9 mouse cellular contexts compared by ENCODE assay signal in the genomic region with DNA sequence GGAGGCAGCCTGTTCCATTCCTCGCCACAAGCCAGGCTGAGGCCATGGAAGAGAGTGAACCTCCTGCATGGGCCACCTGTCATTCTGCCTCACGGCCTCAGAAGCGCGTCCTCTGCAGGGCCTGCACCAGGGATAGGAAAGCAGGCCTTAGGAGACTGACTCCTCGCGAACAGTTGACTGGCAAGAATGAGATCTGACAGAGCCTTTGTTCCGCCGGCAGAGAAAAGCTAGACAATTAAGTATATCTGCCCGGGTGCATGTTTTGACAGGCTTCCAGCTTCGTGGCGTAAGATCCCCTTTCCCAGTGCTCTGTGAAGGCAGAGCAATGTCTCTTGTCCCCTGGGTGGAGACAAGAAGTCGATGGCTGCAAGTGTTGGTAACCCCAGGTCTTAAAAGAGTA. TPM values are rescaled to one million over a fixed set of nuclear protein-coding genes. Genes with fewer than 3 reads are reported as not detected.
DNase-seq lines count a peak whose midpoint lies in the region; ATAC-seq and TF ChIP-seq lines count a peak whose summit lies in the region.
"Had no signal": no experiment of that assay in that cellular context is flagged by ENCODE, and none has a peak within 500 bp of the region (broad histone marks: within the 10 kb centered on the region; RNA-seq: fewer than 3 reads in every experiment).

No protein-coding gene starts in this region.

- whole genome bisulfite sequencing in kidney, embryonic 15.5 days = 31% methylated on average over 12 of the region's 12 CpGs
- WGBS in kidney, adult 2 months = 52% methylated on average over 12 of the region's 12 CpGs
- WGBS in forebrain, embryonic 16.5 days = 2% methylated on average over 12 of the region's 12 CpGs
- WGBS in midbrain, embryonic 16.5 days = 3% methylated on average over 12 of the region's 12 CpGs
- WGBS in thymus, adult 2 months = 82% methylated on average over 12 of the region's 12 CpGs

- TF ChIP-seq CTCF in kidney, adult 2 months (conservative IDR thresholded peaks at IDR 0.05; ENCODE audit: insufficient read depth, insufficient read length, low read depth, low read length) = no peak
- TF ChIP-seq CTCF in thymus, adult 2 months (IDR thresholded peaks at IDR 0.05; ENCODE audit: borderline replicate concordance, control insufficient read depth, extremely low read depth, insufficient read depth, low read length, poor library complexity) = no peak

- H3K9ac ChIP-seq in kidney, embryonic 15.5 days = no peak overlapping the region
- H3K9ac ChIP-seq in forebrain, embryonic 16.5 days (replicated peaks; ENCODE audit: low read depth, low read length) = peak overlapping the region; percentile 45
- H3K9ac ChIP-seq in midbrain, embryonic 16.5 days (ENCODE audit: low read depth, low read length) = peak overlapping the region; percentile 53

- H3K4me1 ChIP-seq in kidney, embryonic 15.5 days = peaks cover 48% of the 10 kb centered on the region
- no peaks in the 10 kb centered on the region for H3K4me1 ChIP-seq in kidney, adult 2 months (ENCODE audit: control insufficient read depth, insufficient read depth, low read length)
- H3K4me1 ChIP-seq in forebrain, embryonic 16.5 days (replicated peaks; ENCODE audit: control insufficient read depth, insufficient read depth, low read length) = peaks cover 59% of the 10 kb centered on the region
- peaks cover 32% of the 10 kb centered on the region for H3K4me1 ChIP-seq in midbrain, embryonic 16.5 days (ENCODE audit: control insufficient read depth, insufficient read depth, low read length)
- no peaks in the 10 kb centered on the region for H3K4me1 ChIP-seq in thymus, adult 2 months (replicated peaks; ENCODE audit: control insufficient read depth, insufficient read depth, low read length)

- ATAC-seq in kidney, embryonic 15.5 days (replicated peaks; ENCODE audit: low FRiP score) = no peak
- ATAC-seq in forebrain, embryonic 16.5 days = peak; percentile 4; the same call in 1 of the 2 replicates
- no peak for ATAC-seq in midbrain, embryonic 16.5 days

- no peak for TF ChIP-seq POLR2A in kidney, adult 2 months (IDR thresholded peaks at IDR 0.05; ENCODE audit: low read depth, low read length)
- TF ChIP-seq POLR2A in thymus, adult 2 months (IDR thresholded peaks at IDR 0.05; ENCODE audit: control insufficient read depth, extremely low read depth, insufficient read depth, low read length, poor library complexity) = no peak

- H3K36me3 ChIP-seq in kidney, embryonic 15.5 days = no peaks in the 10 kb centered on the region
- no peaks in the 10 kb centered on the region for H3K36me3 ChIP-seq in kidney, adult 2 months (ENCODE audit: control insufficient read depth, insufficient read depth, low read length)
- H3K36me3 ChIP-seq in forebrain, embryonic 16.5 days (ENCODE audit: control insufficient read depth, insufficient read depth) = no peaks in the 10 kb centered on the region
- H3K36me3 ChIP-seq in midbrain, embryonic 16.5 days (ENCODE audit: control insufficient read depth, insufficient read depth, low read length) = no peaks in the 10 kb centered on the region
- H3K36me3 ChIP-seq in thymus, adult 2 months (ENCODE audit: control insufficient read depth, insufficient read depth, low read length) = no peaks in the 10 kb centered on the region

- DNase-seq in kidney, adult 2 months = no peak
- DNase-seq in cerebellum, postnatal 36 days = peak; percentile 64 to 67
- DNase-seq in liver = no peak
- no peak for DNase-seq in gastrocnemius, postnatal 4 days (ENCODE audit: low spot score in 2 of 2)
- DNase-seq in thymus, adult 2 months = no peak
- DNase-seq: right cerebral cortex, adult 18-20 months had no signal

- no peaks in the 10 kb centered on the region for H3K9me3 ChIP-seq in kidney, embryonic 15.5 days (replicated peaks)
- H3K9me3 ChIP-seq in forebrain, embryonic 16.5 days (ENCODE audit: control insufficient read depth, low read length) = no peaks in the 10 kb centered on the region
- H3K9me3 ChIP-seq in midbrain, embryonic 16.5 days (replicated peaks; ENCODE audit: control insufficient read depth, low read length, poor library complexity, severe bottlenecking) = no peaks in the 10 kb centered on the region

- no peak overlapping the region for H3K4me3 ChIP-seq in kidney, embryonic 15.5 days (replicated peaks)
- no peak overlapping the region for H3K4me3 ChIP-seq in kidney, adult 2 months (ENCODE audit: insufficient read depth, low read depth, low read length)
- no peak overlapping the region for H3K4me3 ChIP-seq in forebrain, embryonic 16.5 days (replicated peaks; ENCODE audit: low read length)
- H3K4me3 ChIP-seq in midbrain, embryonic 16.5 days (ENCODE audit: low read depth, low read length) = no peak overlapping the region
- no peak overlapping the region for H3K4me3 ChIP-seq in thymus, adult 2 months (ENCODE audit: control insufficient read depth, insufficient read depth, low read length)

- peak overlapping the region; percentile 56; the same call in 1 of the 2 replicates for H3K27ac ChIP-seq in kidney, embryonic 15.5 days
- no peak overlapping the region for H3K27ac ChIP-seq in kidney, adult 2 months (ENCODE audit: insufficient read depth, low read depth, low read length)
- H3K27ac ChIP-seq in forebrain, embryonic 16.5 days (ENCODE audit: low read length) = peak overlapping the region; percentile 89
- H3K27ac ChIP-seq in midbrain, embryonic 16.5 days (ENCODE audit: low read length) = peak overlapping the region; percentile 65
- H3K27ac ChIP-seq in thymus, adult 2 months (ENCODE audit: control insufficient read depth, insufficient read depth, low read length) = no peak overlapping the region

- H3K4me2 ChIP-seq in kidney, embryonic 15.5 days = no peak overlapping the region
- peak overlapping the region; percentile 37 for H3K4me2 ChIP-seq in forebrain, embryonic 16.5 days (ENCODE audit: low read length)
- H3K4me2 ChIP-seq in midbrain, embryonic 16.5 days (ENCODE audit: low read length) = peak overlapping the region; percentile 27

- no peaks in the 10 kb centered on the region for H3K27me3 ChIP-seq in kidney, embryonic 15.5 days
- no peaks in the 10 kb centered on the region for H3K27me3 ChIP-seq in kidney, adult 2 months (replicated peaks; ENCODE audit: control insufficient read depth, insufficient read depth, low read length)
- no peaks in the 10 kb centered on the region for H3K27me3 ChIP-seq in forebrain, embryonic 16.5 days (replicated peaks; ENCODE audit: control insufficient read depth, insufficient read depth, low read length)
- H3K27me3 ChIP-seq in midbrain, embryonic 16.5 days (ENCODE audit: control insufficient read depth, insufficient read depth, low read depth, low read length) = no peaks in the 10 kb centered on the region
- H3K27me3 ChIP-seq in thymus, adult 2 months (ENCODE audit: control insufficient read depth, insufficient read depth, low read length) = no peaks in the 10 kb centered on the region

RNA-seq across cellular contexts. Expression of a gene that starts 32.0 kb away (rescaled TPM):
- 19.1 and 24.2 TPM in 2 replicates for polyA plus RNA-seq in kidney, embryonic 15.5 days (2015; fragmentation: Nextera tagmentation; extraction: Ambion mirVana)
- polyA plus RNA-seq in kidney, adult 2 months (2012; rRNA removed) = 8.5 and 8.8 TPM in 2 replicates
- 15.2 and 17.6 TPM in 2 replicates for polyA plus RNA-seq in forebrain, embryonic 16.5 days (2015; fragmentation: Nextera tagmentation; extraction: Ambion mirVana)
- polyA plus RNA-seq in midbrain, embryonic 16.5 days (2015; fragmentation: Nextera tagmentation; extraction: Ambion mirVana) = 7.3 and 10.5 TPM in 2 replicates
- total RNA-seq in gastrocnemius, postnatal 4 days (2021) = 10 to 100 TPM; 26.2 to 30.3 TPM
- polyA plus RNA-seq in thymus, adult 2 months (2012; rRNA removed) = 13.1 and 14.6 TPM in 2 replicates

Comparison
In these comparisons a context has a peak if more than half of its experiments do, and no peak if none do; other contexts are left out.
1. H3K27ac ChIP-seq: peak in kidney, embryonic 15.5 days (single experiment), forebrain, embryonic 16.5 days (single experiment) and midbrain, embryonic 16.5 days (single experiment); none in kidney, adult 2 months (single experiment) and thymus, adult 2 months (single experiment).
2. DNase-seq: peak in cerebellum, postnatal 36 days (2 of 2); none in kidney, adult 2 months (single experiment), liver (single experiment), gastrocnemius, postnatal 4 days (0 of 2) and thymus, adult 2 months (single experiment).